Mouse (Mus musculus) thymus, postnatal 10 days (tissue): ENCODE results near the gene Mov10.
A peak's percentile ranks its signal among the peaks of the same experiment; 100 is the strongest.
"Not testable (repeated sequence)": the region's sequence is repeated elsewhere in the genome, so short reads cannot be mapped to it uniquely, and the experiment has no call there.

Source experiments
- DNase-seq, 2 experiments: peaks; one replicate each; pipeline ENCODE4 v3.0.0; 2021; ENCODE audit warnings: low spot score in 2 of 2

Mov10 gene

DNA sequence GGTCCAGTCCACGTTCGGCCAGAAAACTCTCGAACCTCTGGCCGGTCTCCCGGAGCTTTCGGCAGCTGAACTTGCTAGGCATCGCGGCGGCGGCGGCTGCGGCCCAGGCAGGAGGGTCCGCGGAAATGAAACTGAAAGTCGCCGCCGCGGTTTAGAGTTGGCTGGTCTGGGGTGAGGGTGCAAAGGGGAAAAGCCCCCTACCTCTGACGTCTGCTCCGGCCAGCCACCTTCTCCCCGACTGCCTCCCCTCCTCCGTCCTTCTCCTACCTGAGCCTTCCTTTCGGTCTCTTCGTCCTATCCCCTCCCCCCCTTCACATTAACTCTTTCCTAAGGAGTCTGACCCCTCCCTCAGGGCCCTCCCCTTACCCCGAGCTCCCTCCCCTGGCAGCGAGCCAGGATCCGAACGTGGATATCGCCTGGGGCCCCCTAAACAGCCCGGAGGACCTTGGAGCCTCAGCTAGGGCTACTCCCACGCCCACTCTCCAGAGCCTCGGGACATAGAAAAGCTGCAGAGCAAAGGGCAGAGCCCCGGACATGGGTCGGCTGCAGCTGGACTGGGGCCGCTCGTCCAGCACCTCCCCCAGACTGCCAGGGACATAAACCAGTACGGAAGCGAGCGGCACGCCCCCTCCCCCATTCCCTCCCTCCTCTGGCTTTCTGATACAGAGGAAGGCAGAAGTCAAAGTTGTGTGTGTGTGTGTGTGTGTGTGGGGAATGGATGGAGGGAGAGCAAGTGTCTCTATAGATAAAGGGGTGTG lies at the start of gene Mov10:
Gene Mov10, minus strand, starts transcription at position 573 of the 758 bp plus-strand sequence.
- DNase-seq, result peak; percentile 46 to 73

DNA sequence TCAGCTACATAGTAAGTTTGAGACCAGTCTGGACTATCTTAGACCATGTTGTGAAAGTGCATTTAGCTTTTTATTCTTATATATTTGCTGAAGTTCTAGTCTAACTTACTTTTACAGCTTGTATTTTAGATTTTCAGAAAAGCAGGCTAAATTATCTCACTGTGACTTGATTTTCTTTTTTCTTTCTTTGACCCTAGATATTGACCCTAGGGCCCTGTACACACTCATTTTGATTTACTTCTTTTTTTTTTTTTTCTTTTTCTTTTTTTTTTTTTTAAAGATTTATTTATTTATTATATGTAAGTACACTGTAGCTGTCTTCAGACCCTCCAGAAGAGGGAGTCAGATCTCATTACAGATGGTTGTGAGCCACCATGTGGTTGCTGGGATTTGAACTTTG lies 48.3 kb upstream of the Mov10 start:
- not testable (repeated sequence) for DNase-seq

DNA sequence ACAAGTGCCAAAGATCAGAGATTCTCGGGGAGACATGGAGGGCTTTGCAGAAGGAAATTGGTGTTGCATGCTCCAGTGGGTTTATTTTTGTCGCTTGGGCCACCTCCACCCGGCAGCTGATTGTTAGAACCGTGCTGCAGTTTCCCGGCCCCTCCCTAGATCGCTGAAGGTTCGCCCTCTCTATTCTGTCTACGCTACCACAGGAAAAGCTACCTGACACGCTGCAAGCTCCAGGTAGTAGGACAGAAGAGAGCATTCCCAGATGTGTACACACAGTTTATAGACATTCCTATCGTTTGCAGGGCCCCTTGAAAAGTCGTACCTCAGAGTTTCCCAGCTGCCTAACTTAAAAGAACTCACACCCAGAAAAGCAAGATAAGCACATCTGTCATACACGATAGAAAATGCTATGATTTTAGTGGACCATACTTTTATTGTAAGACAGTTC lies 47.0 kb upstream of the Mov10 start:
- DNase-seq, result peak in 1 of 2 experiments; percentile 53

DNA sequence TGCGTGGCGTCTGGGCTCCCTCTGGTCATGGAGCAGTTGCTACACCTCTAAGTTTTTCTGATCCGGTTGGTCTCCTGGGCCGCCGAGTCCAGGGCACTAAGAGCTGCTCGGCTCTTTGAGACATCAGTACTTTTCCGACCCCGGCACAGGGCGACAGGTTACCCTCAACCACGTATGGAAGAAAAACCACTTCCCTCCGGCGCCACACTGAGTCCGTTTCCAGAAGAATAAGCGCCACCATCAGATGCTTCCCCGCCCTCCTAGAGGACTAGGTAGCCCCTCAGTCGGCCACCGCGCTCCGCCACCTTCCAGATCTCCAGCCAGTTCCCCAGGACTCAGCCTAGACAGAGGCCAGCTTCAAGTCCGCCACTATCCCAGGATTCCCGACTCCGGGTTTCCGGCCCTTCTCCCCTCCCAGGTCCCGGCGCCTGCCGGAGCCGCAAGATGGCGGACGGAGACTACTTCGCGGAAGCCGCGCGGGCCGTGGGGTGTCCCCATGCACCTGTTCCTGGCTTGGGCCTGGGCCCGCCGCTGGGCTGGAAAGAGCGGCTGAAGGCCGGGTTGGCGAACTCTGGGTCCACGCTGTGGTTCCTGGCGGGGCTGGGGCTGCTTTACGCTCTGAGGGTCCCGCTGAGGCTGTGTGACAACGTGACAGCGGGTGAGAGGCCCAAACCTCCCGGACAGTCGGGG lies 46.4 kb upstream of the Mov10 start:
- DNase-seq, result peak; percentile 75 to 80

DNA sequence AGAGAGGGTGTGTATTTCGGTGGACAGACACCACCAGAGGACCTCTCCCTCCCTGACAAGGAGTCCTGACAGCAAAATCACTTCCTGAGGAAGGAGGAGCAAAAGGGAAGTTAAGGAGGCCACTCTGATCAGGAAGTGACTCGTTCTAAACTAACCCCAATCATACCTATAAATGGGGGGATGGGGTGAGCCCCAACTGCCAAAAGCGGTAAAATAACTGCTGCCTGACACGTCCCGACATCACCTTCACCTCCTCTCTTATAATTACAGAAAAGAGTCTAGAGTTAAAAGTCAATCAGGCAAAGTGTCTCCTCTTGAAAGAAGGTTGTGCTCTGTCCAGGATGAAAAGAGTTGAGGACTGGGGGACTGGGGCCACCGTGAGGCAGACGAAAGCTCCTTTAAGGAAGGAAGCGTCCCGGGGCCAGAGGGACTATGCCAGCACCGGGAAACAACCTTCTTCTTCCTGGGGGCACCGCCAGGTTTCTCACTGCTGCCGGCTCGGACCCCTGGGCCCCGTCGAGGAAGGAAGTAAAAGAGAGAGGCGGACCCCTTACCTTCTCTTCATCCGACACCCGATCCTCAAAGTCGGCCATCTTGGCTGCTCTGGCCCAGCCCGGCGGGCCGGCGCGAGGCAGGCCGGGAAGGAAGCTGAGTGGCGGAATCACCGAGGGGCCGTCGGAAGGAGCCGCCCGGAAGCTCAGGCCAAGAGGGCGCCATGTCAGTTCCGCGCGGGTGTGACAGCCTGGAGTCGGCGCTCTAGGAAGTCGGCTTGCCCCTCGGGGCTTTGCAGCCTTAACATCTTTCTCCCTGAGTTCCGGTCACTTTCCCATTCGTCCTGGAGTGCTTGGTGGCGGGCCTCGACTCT lies 45.7 kb upstream of the Mov10 start, which contains the start of the genes St7l and Capza1:
Gene St7l, plus strand, starts transcription at position 220 of the 865 bp plus-strand sequence.
Gene Capza1, minus strand, starts transcription at position 720 of the 865 bp plus-strand sequence.
- peak; percentile 83 to 84 for DNase-seq

DNA sequence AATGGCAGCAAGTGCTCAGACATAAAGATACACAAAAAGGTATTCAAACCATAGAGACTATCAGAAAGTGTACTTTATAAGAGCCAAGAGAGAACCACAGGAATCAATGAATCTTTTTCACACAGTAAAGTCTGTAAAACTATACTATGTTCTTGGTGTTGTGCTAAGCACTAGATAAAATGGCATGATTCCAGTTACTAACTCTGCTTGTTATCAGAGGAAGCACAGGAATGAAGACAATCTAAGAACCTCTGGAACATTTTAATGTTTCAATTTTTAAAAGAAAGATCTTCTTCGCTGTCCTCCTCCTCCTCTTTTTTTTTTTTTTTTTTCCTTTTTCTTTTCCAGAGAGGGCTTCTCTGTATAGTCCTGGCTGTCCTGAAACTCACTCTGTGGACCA lies 40.2 kb upstream of the Mov10 start:
- no peak for DNase-seq

DNA sequence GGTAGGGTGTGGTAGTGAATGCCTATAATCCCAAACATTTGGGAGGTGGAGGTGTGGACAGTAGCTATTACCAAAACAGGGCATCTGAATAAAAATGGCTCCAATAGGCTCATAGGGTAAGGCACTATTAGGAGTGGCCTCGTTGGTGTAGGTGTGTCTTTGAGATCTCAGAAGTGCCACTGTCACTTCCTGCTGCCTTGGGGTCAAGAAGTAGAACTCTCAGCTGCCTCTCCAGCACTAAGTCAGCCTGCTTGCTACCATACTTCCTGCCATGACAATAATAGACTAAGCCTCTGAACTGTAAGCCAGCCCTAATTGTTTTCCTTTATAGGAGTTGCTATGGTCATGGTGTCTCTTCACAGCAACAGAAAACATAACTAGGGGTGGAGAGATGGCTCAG lies 37.7 kb upstream of the Mov10 start:
- no peak for DNase-seq

DNA sequence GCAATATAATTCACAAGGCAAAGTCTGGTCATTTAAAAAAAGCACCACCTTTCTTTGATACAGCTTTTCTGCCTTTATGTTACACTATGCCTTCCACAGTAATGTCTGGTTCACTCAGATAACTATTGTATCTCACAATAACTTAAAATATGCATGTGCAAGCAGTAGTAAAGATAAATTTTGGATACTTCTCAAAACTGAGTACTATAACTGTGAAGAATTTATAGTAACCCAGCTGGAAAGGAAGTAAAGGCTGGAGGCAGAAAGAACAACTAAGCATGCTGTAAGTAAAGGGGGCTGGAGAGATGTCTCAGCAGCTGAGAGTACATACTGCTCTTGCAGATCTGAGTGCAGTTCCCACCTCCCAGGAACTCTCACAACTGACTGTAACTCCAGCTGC lies 36.5 kb upstream of the Mov10 start:
- no peak for DNase-seq

DNA sequence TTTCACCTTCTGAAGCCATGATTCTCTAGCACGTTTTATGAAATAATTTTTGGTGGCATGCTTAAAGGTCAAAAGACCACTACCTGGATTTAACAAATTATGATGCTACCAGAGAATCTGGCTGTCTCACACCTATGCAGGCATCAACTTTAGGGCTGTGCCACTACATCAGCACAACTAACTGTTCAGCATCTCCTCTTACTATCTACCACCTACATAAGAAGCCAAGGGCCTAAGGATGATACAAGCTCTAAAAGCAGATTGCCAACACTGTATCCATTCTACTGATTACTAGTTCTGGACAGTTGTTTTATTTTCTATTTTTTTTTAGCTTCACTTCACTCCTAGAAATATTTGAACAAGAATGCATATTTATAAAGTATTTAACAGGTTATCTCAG lies 36.1 kb upstream of the Mov10 start:
- DNase-seq, result no peak

DNA sequence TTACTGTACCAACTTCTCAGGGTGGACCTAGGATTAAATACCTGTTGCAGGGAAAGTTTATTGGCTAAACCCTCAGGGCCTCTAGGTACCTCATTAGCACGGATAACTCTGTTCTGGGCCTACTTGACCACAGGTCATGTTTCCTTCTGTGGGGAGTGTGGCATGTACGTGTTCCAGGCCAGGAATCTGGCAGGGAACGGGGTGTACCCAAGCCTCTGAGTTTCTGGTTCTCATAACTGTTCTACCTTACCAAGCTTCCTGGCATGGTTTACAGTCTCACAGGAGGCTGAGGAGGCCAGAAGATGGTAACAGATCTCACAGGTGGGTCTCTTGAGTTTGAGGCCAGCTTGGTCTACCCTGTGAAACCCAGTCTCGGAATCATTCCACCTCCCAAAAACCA lies 28.2 kb upstream of the Mov10 start:
- DNase-seq, result no peak

DNA sequence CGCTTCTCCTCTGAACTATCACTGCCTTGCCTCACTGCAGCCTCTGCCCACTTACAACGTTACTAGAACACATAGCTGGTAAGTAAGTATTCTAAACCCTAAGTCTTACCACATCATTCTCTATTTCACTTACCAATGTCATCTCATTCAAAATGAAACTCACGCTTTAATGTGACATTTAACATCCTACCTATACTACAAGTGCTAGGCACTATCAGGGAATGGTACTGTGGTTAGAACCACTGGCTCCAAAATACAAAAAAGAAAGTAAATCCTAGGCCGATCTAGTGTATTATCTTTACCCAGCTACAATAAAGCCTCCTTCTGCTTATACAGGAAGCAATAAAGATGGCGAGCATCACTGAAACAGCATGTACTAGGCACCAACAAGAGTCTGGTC lies 22.7 kb upstream of the Mov10 start:
- no peak for DNase-seq

DNA sequence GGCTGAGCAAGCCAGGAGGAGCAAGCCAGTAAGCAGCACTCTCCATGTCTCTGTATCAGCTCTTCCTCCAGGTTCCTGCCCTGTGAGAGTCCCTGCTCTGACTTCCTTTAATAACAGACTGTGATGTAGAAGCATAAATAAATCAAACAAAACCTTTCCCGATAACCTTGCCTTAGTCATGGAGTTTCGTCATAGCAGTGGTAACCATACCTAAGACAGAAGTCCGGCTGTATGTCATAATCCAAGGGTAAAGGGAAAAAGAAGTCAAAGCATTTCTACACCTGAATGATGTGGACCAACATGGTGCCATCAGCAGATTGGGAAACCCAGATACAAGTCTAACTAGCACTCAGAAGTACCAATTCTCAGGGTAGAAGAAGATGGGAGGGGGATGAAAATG lies 17.4 kb upstream of the Mov10 start:
- no peak for DNase-seq

DNA sequence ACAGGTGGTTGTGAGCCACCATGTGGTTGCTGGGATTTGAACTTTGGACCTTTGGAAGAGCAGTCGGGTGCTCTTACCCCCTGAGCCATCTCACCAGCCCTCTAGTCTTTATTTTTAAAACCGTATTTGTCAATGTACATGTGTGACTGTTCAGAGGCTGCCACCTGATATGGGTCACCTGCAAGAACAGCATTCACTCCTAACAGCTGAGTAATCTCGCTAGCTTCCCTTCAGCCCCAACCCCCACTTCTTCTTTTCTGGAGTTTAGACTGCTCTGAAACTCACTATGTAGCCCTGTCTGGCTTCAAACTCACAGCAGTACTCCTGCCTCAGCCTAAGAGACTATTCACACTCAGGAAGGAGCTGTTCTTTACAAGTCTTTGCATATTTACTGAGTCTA lies 4.0 kb upstream of the Mov10 start:
- no peak for DNase-seq

DNA sequence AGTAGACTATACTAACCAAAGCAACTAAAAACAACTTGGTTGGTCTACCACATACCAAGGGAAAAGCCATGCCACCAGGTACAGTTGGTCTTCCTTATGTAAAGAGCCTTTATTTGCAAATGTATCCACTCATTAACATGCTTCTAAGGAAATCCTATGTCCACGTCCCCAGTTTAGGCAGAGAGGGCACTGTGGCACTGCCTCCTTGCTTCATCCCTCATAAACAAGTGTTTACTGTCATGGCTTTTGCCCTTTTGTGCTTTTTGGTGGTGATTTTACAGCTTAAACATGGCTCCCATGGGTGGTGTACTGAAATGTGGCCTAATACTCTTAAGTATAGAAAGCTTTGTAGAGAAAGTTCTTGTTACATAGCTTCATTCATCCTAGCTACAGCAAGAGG lies 2.1 kb upstream of the Mov10 start:
- no peak for DNase-seq

DNA sequence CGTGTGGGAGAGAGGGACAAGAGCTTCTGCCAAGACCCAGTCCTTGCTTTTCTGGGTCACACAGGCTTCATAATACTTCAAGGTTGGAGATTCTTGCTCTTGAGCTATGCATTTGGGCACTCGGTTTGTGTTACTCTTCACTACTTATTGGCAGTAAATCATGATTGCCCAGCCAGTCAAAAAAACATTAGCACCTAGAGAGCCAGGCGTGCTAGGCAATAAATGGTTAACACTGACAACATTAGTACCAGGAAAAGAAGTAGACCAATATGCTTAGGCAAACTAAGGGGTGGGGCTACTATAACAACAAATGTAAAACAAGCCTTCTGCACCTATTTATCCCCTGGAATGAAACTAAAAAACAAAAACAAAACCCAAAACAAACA lies 379 bp upstream of the Mov10 start:
- no peak for DNase-seq

DNA sequence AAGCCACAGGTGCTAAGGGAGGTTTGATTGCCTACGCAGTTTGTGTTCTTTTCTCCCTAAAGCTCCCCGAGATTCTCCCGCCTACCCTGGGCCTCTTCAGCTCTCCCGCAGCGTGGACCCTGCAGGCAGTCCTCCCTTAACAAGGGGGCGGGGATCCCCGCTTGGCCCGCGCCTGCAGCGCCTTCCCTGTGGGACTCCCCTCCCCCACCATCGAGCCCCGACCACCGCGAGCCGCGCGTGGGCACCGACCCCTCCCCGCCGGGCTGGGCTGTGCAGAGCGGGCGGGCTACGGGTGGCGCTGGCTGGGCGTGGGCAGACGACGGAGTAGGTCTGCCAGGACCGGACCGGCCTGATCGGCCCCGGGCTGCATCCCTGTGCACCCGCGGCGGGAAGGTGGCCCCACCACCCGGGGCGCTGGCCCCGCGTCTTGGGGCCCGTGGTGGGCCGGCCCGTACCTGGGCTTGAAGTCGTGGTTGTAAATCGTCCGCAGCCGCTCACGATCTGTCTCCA lies 827 bp downstream of the Mov10 start:
- DNase-seq, result peak; percentile 45 to 60

DNA sequence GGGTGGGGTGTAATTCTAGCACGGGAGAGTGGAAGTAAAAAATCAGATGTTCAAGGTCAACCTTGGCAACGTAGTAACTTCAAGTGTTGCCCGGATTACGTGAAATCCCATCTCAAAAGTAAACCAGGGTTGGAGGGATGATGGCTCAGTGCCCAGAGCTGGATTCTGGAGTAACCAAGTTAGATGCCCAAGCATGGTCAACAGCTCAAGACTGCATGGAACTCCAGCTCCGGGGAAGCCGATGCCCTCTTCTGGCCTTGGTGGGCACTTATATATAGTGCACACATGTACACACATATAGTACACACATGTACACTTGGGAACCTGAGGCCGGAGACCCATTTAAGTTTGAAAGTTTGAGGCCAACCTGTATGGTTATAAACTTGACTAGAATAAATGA lies 2.2 kb downstream of the Mov10 start:
- DNase-seq, result no peak

DNA sequence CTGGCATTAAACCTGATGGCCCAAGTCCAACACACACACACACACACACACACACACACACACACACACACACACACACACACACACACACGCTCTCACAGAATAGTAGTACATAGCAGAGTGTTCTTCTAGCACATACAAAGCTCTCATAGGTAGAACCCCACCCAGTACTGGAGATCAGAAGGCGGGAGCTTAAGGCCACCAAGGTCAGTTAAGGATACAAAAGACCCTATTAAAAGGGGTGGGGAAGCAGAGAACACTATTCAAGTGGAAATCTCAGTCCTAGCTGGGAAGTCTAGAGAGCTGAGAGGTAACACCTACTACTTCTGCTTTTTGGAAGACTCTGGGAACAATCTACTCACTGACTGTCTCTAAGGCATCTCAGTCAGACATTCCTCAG lies 3.0 kb downstream of the Mov10 start:
- no peak for DNase-seq

DNA sequence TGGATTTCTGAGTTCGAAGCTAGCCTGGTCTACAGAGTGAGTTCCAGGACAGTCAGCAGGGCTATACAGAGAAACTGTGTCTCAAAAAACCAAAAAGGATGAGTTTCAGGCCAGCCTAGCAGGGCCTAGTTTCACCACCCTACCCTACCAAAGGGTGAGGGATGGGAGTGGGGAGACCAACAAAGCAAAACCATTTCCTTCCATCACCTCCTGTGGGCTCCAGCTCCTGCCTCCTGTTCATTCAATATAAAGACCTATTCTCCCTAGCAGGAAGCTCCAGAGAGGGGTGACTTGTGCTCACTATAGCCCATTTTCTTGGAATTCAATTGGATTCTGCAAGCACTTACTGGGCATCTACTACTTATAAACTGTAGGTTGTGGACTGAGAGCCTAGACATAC lies 3.6 kb downstream of the Mov10 start:
- DNase-seq, result no peak

DNA sequence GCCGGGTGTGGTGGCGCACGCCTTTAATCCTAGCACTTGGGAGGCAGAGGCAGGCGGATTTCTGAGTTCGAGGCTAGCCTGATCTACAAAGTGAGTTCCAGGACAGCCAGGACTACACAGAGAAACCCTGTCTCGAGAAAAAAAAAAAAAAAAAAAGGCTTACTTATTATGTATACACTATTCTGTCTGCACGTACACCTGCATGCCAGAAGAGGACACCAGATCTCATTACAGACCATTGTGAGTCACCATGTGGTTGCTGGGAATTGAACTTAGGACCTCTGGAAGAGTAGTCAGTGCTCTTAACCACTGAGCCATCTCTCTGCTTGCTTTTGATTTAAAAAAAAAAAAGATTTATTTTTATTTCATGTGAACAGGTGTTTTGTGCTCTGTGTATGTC lies 5.1 kb downstream of the Mov10 start:
- not testable (repeated sequence) for DNase-seq

DNA sequence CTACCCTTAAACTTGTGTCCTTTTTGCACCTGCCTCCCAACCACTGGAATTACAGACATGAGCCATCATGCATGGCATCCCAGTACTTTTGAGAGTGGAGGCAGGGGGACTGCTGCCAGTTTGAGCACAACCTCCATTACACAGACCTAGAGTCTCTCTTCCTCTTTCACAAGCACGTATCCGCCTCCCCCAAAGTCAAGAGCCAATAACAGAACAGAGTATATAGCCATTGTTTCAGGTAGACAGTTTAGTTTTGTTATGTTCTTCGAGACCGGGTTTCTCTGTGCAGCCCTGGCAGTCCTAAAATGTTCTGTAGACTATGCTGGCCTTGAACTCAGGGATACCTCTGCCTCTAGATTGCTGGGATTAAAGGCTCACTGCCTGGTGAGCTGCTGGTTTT lies 6.1 kb downstream of the Mov10 start:
- DNase-seq, result no peak

DNA sequence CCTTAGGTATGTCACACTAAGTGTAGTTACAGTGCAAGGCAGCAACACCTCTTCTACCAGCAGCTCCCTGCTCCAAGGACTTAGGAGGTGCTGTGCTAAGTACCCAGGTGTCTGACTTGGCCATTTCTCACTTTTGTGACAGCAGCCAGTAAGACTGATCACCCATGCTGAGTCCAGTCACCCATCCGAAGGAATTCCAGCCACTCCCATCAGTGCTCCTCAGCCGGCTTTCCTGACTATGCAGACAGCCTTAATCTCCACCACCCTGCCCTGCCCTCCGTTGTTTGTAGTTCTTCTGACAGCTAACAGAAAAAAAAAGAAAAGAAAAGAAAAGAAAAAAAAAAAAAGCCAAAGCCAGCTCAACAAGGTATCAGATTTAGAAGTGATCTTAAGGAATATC lies 6.6 kb downstream of the Mov10 start:
- no peak for DNase-seq
